In genomic region chr4:140960781-140961466, GRCm38 (mm10) we compare ENCODE assay signal across 8 mouse cellular contexts. TPM values are rescaled to one million over a fixed set of nuclear protein-coding genes. Genes with fewer than 3 reads are reported as not detected.
DNase-seq lines count a peak whose midpoint lies in the region; ATAC-seq lines count a peak whose summit lies in the region.

Gene Sdhb (plus strand): TSS chr4:140961203.

- no peaks in the 10 kb centered on the region for H3K9me3 ChIP-seq in hindbrain, embryonic 11.5 days (ENCODE audit: control insufficient read depth, low read length)

- H3K4me3 ChIP-seq in hindbrain, embryonic 11.5 days (ENCODE audit: low read depth, low read length) = peak within 1 kb of the TSS; percentile 84

- peak within 1 kb of the TSS; percentile 79 for H3K4me2 ChIP-seq in hindbrain, embryonic 11.5 days (replicated peaks; ENCODE audit: low read depth, low read length)

- peak within 1 kb of the TSS; percentile 51 for H3K27ac ChIP-seq in hindbrain, embryonic 11.5 days (ENCODE audit: low read depth, low read length)

- no peaks in the 10 kb centered on the region for H3K36me3 ChIP-seq in hindbrain, embryonic 11.5 days (ENCODE audit: control insufficient read depth, insufficient read depth, low read length)

- 4% methylated on average over 37 of the region's 37 CpGs for WGBS in hindbrain, embryonic 11.5 days

- peak; percentile 97 for DNase-seq in Muller cell, postnatal 12 days (ENCODE audit: inconsistent ontology term)
- peak; percentile 99 for DNase-seq in cerebellum, adult 9-11 months
- peak; percentile 96 to 97 for DNase-seq in frontal cortex, adult 2 months (ENCODE audit: extremely low spot score in 1 of 2, low spot score in 1 of 2)
- peak; percentile 97 for DNase-seq in hindbrain, embryonic 11.5 days (ENCODE audit: low spot score)
- peak; percentile 93 to 94 for DNase-seq in layer of hippocampus, postnatal 10 days (ENCODE audit: low spot score in 2 of 2)
- DNase-seq in lung, postnatal 10 days = peak; percentile 98
- peak; percentile 95 for DNase-seq in ovary, postnatal 36 days (ENCODE audit: low spot score)
- DNase-seq in thymus, postnatal 25 days = peak; percentile 93

- H3K9ac ChIP-seq in hindbrain, embryonic 11.5 days (ENCODE audit: low read depth, low read length) = peak within 1 kb of the TSS; percentile 78

- peak; percentile 95 for ATAC-seq in hindbrain, embryonic 11.5 days (ENCODE audit: low FRiP score)

- H3K27me3 ChIP-seq in hindbrain, embryonic 11.5 days (ENCODE audit: control insufficient read depth, insufficient read depth, low read length) = no peaks in the 10 kb centered on the region; the same call in 1 of the 2 replicates

- H3K4me1 ChIP-seq in hindbrain, embryonic 11.5 days (replicated peaks; ENCODE audit: control insufficient read depth, insufficient read depth, low read length) = peaks cover 3% of the 10 kb centered on the region

RNA-seq across cellular contexts. Expression of gene Sdhb, which starts in this region (rescaled TPM):
- 282 and 283 TPM in 2 replicates for polyA plus RNA-seq in frontal cortex, adult 2 months (2012; rRNA removed)
- polyA plus RNA-seq in hindbrain, embryonic 11.5 days (2014; fragmentation: Nextera tagmentation; extraction: Ambion mirVana) = 413 and 428 TPM in 2 replicates
- 100 to 1,000 TPM; 202 to 204 TPM for total RNA-seq in layer of hippocampus, postnatal 10 days (2021)

Comparison
In these comparisons a context has a peak if more than half of its experiments do, and no peak if none do; other contexts are left out.
1. Peak in every context shown above with its lines: DNase-seq, ATAC-seq, H3K4me3 ChIP-seq and H3K27ac ChIP-seq.